Mouse (Mus musculus) liver, embryonic 14.5 days (tissue): ENCODE measurements around the gene Ptprs. TPM values are rescaled to one million over a fixed set of nuclear protein-coding genes. Genes with fewer than 3 reads are reported as not detected.

ENCODE experiments used
- ATAC-seq: fragments of 200-750 bp; cut with Nextera tagmentation; 2 replicates; pipeline ENCODE4 v1.8.0; 2017; ENCODE audit warnings: moderate number of reproducible peaks, mild to moderate bottlenecking, moderate library complexity; ENCODE audit not compliant: insufficient read depth
- DNase-seq, 3 experiments: peaks; one replicate each; pipeline ENCODE4 v3.0.0-alpha.2; 2012 to 2013; ENCODE audit warnings: low read depth in 3 of 3, low spot score in 3 of 3
- H3K27ac ChIP-seq: fragments of 300-500 bp; sonication (generic); 2 replicates; pipeline ENCODE4 v1.5.1; 2014; ENCODE audit warnings: moderate library complexity, mild to moderate bottlenecking, control low read depth, inconsistent platforms
- H3K27me3 ChIP-seq: fragments of 300-500 bp; sonication (generic); 2 replicates; pipeline ENCODE4 v1.6.1; 2014; ENCODE audit warnings: mild to moderate bottlenecking, low read length, moderate library complexity; ENCODE audit not compliant: control insufficient read depth, insufficient read depth
- H3K36me3 ChIP-seq: fragments of 300-500 bp; sonication (generic); replicated peaks from 2 replicates; pipeline ENCODE4 v1.6.1; 2014; ENCODE audit warnings: low read depth; ENCODE audit not compliant: control insufficient read depth, insufficient read depth
- H3K4me1 ChIP-seq, 2 experiments: fragments of 200-500 bp in 1 of 2; fragments of 300-500 bp in 1 of 2; sonication (generic) in 1 of 2; replicated peaks; 2 replicates each; pipeline ENCODE4 v1.6.1; 2012 to 2014; ENCODE audit warnings: antibody characterized with exemption in 1 of 2, inconsistent platforms in 1 of 2, low read length in 1 of 2; ENCODE audit not compliant: control insufficient read depth in 2 of 2, insufficient read depth in 2 of 2
- H3K4me2 ChIP-seq: fragments of 300-500 bp; sonication (generic); 2 replicates; pipeline ENCODE4 v1.6.1; 2014; ENCODE audit warnings: low read depth, mild to moderate bottlenecking, control low read depth, moderate library complexity
- H3K4me3 ChIP-seq, 2 experiments: fragments of 200-500 bp in 1 of 2; fragments of 300-500 bp in 1 of 2; sonication (generic) in 1 of 2; 2 replicates each; pipeline ENCODE4 v1.5.1; 2012 to 2014; ENCODE audit warnings: low read depth in 2 of 2, low read length in 2 of 2, mild to moderate bottlenecking in 2 of 2, control low read depth in 1 of 2, inconsistent platforms in 1 of 2, moderate library complexity in 1 of 2; ENCODE audit not compliant: insufficient read depth in 1 of 2
- H3K9ac ChIP-seq: fragments of 300-500 bp; sonication (generic); replicated peaks from 2 replicates; pipeline ENCODE4 v1.6.1; 2014; ENCODE audit warnings: mild to moderate bottlenecking, control low read depth, moderate library complexity
- H3K9me3 ChIP-seq: fragments of 300-500 bp; sonication (generic); 2 replicates; pipeline ENCODE4 v1.6.1; 2016; ENCODE audit warnings: low read length, mixed read lengths; ENCODE audit not compliant: control insufficient read depth
- CTCF ChIP-seq: IDR thresholded peaks from 2 replicates; pipeline ENCODE4 v1.5.1; 2016; ENCODE audit warnings: antibody characterized with exemption, low read depth, control low read depth
- EP300 ChIP-seq: IDR thresholded peaks from 2 replicates; pipeline ENCODE4 v1.6.1; 2016; ENCODE audit warnings: antibody characterized with exemption, low read depth
- WGBS: fragments of 180-500 bp; shearing (Covaris S2); extraction: QIAGEN DNeasy Blood & Tissue Kit; methylation state at CpG from one replicate; pipeline ENCODE4 v1.1.7; 2014; ENCODE audit not compliant: insufficient replicate concordance; 5-methylcytosine and 5-hydroxymethylcytosine counted together
- polyA plus RNA-seq, 2 experiments: library from polyadenylated mRNA; depleted of rRNA in 1 of 2; stranded (reverse) in 1 of 2; unstranded in 1 of 2; fragments of >200 nt; fragmentation: Nextera tagmentation in 1 of 2; extraction: Ambion mirVana in 1 of 2; gene quantifications; 2 replicates each; pipeline versions ENCODE4 v1.2.1 to v1.2.3; 2012 to 2014

Ptprs gene
- polyA plus RNA-seq, 2 experiments: 3.8 to 17.7 TPM

GRCm38 (mm10) chr17:56447716-56448115 lies 28.6 kb downstream of the Ptprs start:
- no peak for TF ChIP-seq CTCF
- no peak for TF ChIP-seq EP300
- no peak for ATAC-seq

GRCm38 (mm10) chr17:56445397-56445796 lies 30.9 kb downstream of the Ptprs start:
- TF ChIP-seq CTCF: no peak
- Histone ChIP-seq H3K4me3 (no peak overlapping the region), H3K4me1 (0 out of 4 replicates have a peak, but pooled peaks cover 0 to 3% of the 10 kb centered on the region in 2 experiments), H3K36me3 (no peaks in the 10 kb centered on the region), H3K9ac (no peak overlapping the region), H3K27me3 (no peaks in the 10 kb centered on the region), H3K27ac (no peak overlapping the region), H3K4me2 (no peak overlapping the region), H3K9me3 (no peaks in the 10 kb centered on the region)
- no peak for DNase-seq
- ATAC-seq: no peak
- 77% methylated on average over 14 of the region's 14 CpGs for WGBS

More at GRCm38 (mm10) chr17:56447716-56448115, 28.6 kb downstream of the Ptprs start:
- no peak overlapping the region for H3K27ac ChIP-seq
- H3K9ac ChIP-seq: no peak overlapping the region
- H3K4me1 ChIP-seq: 0 out of 4 replicates have a peak, but pooled peaks cover 0 to 3% of the 10 kb centered on the region in 2 experiments
- H3K4me2 ChIP-seq: no peak overlapping the region
- DNase-seq: no peak
- WGBS: 65% methylated on average over 2 of the region's 2 CpGs
- H3K4me3 ChIP-seq: no peak overlapping the region
- H3K27me3 ChIP-seq: no peaks in the 10 kb centered on the region
- H3K9me3 ChIP-seq: no peaks in the 10 kb centered on the region
- H3K36me3 ChIP-seq: no peaks in the 10 kb centered on the region

- 63% methylated on average over 3 of the region's 3 CpGs for WGBS
- no peaks in the 10 kb centered on the region for H3K9me3 ChIP-seq
- DNase-seq: no peak
- H3K27me3 ChIP-seq: no peaks in the 10 kb centered on the region
- ATAC-seq: no peak
- no peak for TF ChIP-seq EP300
- no peak for TF ChIP-seq CTCF
- H3K36me3 ChIP-seq: no peaks in the 10 kb centered on the region
- 0 out of 4 replicates have a peak, but pooled peaks cover 0 to 3% of the 10 kb centered on the region in 2 experiments for H3K4me1 ChIP-seq
- no peak overlapping the region for H3K4me2 ChIP-seq
- H3K27ac ChIP-seq: no peak overlapping the region
- no peak overlapping the region for H3K9ac ChIP-seq
- no peak overlapping the region for H3K4me3 ChIP-seq
These were observed 31.5 kb downstream of the Ptprs start for GRCm38 (mm10) chr17:56444771-56445170.

GRCm38 (mm10) chr17:56443341-56443795 lies 32.9 kb downstream of the Ptprs start:
- ATAC-seq: no peak

DNA sequence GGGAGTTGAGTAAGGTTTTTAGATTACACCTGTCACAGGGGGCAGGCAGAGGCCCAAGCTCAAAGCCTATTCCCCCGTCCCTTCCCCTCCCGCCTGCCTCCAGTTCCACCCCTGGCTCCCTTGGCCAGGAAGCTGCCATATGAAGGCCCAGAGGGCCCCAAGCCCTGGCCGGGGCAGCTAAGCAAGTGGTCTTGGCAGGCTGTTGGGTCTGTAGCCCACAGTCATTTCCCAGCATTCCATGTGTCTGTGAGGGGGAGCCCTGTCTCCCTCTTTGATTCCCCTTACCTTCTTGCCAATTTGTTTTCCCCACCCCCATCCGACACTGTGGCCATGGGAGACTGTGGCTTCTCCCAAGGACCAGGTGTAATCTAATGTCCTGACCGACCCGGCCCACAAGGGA lies 34.0 kb downstream of the Ptprs start:
- ATAC-seq (no peak), DNase-seq (no peak)
- 67% methylated on average over 6 of the region's 6 CpGs for WGBS
- Histone ChIP-seq H3K9ac (no peak overlapping the region), H3K27ac (no peak overlapping the region), H3K4me2 (no peak overlapping the region), H3K4me1 (0 out of 4 replicates have a peak, but pooled peaks cover 0 to 3% of the 10 kb centered on the region in 2 experiments), H3K9me3 (no peaks in the 10 kb centered on the region), H3K27me3 (no peaks in the 10 kb centered on the region), H3K4me3 (no peak overlapping the region), H3K36me3 (no peaks in the 10 kb centered on the region)
- no peak for TF ChIP-seq CTCF
- no peak for TF ChIP-seq EP300

More at GRCm38 (mm10) chr17:56443341-56443795, 32.9 kb downstream of the Ptprs start:
- Histone ChIP-seq H3K9ac (no peak overlapping the region), H3K4me2 (no peak overlapping the region), H3K4me1 (0 out of 4 replicates have a peak, but pooled peaks cover 0 to 3% of the 10 kb centered on the region in 2 experiments), H3K27me3 (no peaks in the 10 kb centered on the region), H3K9me3 (no peaks in the 10 kb centered on the region), H3K4me3 (no peak overlapping the region), H3K27ac (no peak overlapping the region), H3K36me3 (no peaks in the 10 kb centered on the region)
- 18% methylated on average over 5 of the region's 5 CpGs for WGBS
- peak in 1 of 3 experiments; percentile 27 for DNase-seq
- TF ChIP-seq CTCF (no peak), EP300 (no peak)
